Mouse (Mus musculus) lung, adult 2 months (tissue): Measurements from ENCODE around the gene Lrrc27.

ENCODE experiments used
- CTCF ChIP-seq: fragments of 200-500 bp; IDR thresholded peaks from 2 replicates; pipeline ENCODE4 v1.5.1; 2011; ENCODE audit warnings: mild to moderate bottlenecking, low read length, control low read depth; ENCODE audit not compliant: insufficient read depth
- POLR2A ChIP-seq: fragments of 200-500 bp; IDR thresholded peaks from 2 replicates; pipeline ENCODE4 v1.6.1; 2011; ENCODE audit warnings: low read depth, mild to moderate bottlenecking, control low read depth, low read length, borderline replicate concordance; ENCODE audit errors: extremely low read depth

GRCm38 (mm10) chr7:139213751-139214150 is 963 bp downstream of the Lrrc27 start:
- no peak for TF ChIP-seq POLR2A
- no peak for TF ChIP-seq CTCF
